Mouse (Mus musculus) megakaryocyte, embryonic 14.5 days (primary cell): ENCODE measurements at regions not wholly inside any gene's neighbourhood (a gene's known extent, or its start where the extent isn't known, plus 50 kb on each side); places are given as distances from the start of the nearest gene placed in this dataset.

ENCODE experiments used
- FLI1 ChIP-seq: IDR thresholded peaks from 2 replicates; pipeline ENCODE4 v1.6.1; 2012; ENCODE audit warnings: low read length, inconsistent platforms, mixed read lengths
- GATA1 ChIP-seq: IDR thresholded peaks from 3 replicates; pipeline ENCODE4 v1.6.1; 2012; ENCODE audit warnings: mixed read lengths, low read length, inconsistent platforms, borderline replicate concordance

GRCm38 (mm10) chr6:106975439-106975838, 175.6 kb upstream of the Crbn start:
- no peak for TF ChIP-seq GATA1
- TF ChIP-seq FLI1 = no peak
